Mouse (Mus musculus) liver, adult (tissue): ENCODE results near the gene Hes2.

Experiments
- GATA4 ChIP-seq: IDR thresholded peaks from 2 replicates; pipeline ENCODE4 v1.6.1; 2014; ENCODE audit warnings: mild to moderate bottlenecking, low read length; ENCODE audit not compliant: insufficient replicate concordance

Hes2 gene

DNA sequence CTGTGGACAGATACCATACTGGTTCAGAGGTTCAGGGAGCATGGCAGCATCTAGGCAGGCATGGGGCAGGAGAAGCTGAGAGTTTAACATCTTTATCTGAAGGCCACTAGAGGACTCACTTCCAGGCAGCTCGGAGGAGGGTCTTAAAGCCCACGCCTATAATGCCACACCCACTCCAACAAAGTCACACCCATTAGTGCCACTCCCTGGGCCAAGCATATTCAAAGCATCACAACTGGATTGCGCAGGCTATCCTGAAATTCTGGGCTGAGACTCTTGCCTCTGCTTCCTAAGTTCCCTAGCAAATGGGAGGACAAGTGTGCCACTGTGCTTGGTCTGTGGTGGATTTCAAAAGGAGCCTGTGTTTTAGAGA is 26.5 kb downstream of the Hes2 start:
- no peak for TF ChIP-seq GATA4

DNA sequence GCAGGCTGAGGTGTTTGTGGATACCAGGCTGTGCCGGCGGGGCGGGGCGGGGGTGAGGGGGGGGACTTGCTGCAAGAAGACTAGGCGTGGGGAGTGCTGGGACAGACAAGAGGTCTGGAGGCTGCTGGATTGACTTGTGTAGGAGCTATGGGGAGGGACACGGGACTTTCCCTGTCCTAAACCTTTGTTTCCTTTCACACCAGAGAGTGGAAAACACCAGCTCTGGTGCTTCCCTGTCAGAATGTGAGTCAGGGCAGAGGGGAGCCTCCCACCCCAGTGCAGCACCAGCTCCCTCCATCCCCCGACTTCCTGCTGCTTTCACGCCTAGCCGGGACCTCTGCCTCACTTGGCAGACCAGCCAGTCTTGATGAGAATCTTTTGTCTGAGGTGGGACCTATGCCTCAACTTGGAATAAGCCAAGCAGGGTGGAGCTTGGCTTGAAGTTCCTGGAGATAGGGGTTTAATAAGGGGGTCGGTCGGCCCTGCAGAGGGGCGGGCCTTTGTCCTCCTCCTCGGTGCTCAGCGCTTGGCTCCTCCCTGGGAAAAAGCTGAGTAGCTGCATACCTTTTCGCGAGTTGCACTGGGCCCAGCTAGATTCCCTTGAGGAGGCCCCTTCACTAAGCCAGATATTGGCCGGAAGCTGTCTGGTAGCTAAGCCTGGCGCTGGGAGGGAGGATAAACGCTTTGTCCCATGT is 27.0 kb downstream of the Hes2 start:
- TF ChIP-seq GATA4 = no peak

DNA sequence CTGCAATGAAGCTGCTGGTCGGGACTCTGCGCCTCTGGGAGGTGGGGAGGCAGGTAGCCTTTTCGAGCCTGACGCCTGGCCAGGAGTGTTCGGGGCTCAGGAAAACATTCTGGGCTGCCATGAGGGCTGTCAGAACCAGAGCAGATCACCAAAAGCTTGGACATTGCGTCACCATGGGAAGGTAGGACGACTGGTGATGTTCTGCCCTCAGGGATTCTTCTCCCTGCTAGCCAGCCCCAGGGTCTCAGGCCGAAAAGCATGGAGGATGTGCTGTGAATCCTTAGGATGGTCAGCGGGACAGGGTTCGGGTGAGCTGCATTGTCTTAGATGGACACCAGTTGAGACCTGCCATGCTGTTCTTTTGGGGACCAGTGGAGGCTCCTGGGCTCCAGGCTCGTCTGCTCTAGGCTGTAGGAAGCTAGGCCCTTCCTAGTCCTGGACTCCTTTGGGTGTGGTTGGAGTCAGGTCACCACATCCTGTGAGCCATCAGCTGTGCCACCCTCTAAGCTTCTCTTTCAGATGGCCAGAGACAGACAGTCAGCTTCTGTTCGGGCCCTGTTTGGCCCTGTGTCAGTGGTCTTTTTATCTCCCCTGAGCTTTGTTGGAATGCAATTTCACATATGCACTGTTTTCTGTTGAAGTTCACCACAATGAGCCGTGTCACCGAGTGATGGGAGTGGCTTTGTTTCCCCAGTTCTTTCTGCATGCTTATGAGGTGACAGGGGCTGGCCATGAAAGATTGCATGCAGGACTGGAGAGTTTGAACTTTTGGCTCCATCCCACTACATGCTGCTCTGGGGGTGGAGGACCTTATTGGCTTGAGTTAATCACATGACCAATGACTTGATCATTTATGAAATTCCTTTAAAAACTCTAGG is 27.8 kb downstream of the Hes2 start:
- TF ChIP-seq GATA4 = no peak

DNA sequence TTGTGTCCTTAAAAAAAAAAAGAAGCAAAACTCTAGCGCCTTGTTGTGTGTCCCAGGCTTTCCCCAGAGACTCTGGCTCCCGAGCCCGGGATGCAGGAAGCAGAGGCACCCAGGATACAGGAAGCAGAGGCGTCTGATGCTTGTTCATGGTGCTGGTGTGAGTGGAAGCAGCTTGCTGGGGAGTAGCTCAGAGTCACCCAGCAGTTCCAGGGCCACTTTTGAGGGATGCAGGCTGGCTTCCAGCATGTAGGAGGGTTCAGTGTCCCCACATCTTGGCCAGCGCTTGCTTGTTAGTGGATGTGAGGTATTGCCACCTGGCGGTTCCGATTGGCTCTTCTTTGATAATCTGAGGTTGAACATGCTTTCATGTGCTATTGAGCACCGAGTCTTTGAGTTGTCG is 28.5 kb downstream of the Hes2 start:
- TF ChIP-seq GATA4 = no peak

DNA sequence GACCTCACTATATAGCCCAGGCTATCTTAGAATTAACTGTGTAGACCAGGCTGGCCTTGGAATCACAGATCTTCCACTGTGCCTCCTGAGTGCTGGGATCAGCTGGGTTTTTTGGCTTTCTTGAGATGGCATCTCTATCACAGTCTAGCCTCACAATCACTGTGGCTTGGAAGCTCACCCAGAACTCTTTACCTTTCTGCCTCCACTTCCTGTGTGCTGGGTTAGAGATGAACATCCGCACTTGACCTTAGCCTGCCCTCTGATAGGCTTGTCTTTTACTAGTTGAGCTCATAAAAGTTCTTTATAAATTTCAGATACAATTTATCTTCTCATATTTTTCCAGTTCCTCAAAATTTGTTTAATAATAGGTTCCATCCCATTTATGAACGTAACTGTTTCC is 30.0 kb downstream of the Hes2 start:
- TF ChIP-seq GATA4 = no peak

GRCm38 (mm10) chr4:152189071-152189470 is 30.4 kb downstream of the Hes2 start:
- TF ChIP-seq GATA4 = no peak

- no peak for TF ChIP-seq GATA4
Measured at GRCm38 (mm10) chr4:152189691-152190090, 31.0 kb downstream of the Hes2 start.

DNA sequence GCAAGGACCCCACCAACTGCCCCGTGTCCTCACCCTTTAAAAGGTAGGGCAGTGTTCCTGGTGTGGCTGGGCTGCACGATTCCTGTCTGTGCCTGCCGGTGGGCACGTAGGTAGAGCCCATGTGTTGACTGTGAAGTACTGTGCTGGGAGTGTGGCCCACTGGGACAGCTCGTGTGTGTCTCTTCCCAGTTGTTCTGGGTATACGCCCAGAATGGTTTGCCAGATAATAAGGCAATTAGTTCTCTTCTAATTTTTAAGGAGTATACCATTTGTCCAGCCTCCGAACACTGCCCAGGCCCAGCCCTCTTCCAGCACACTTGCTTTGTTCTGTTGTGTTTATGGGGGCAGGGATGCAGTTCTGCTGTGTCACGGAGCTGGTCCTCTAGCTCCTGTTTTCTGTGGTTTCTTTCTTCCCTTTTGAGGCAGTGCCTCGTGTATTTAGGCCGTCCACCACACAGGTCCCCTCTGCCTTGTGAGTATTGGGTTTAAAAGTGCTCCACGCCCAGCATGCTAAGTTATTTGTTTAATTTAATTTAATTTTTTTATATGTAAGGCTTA is 31.5 kb downstream of the Hes2 start:
- no peak for TF ChIP-seq GATA4

- no peak for TF ChIP-seq GATA4
Measured at GRCm38 (mm10) chr4:152190701-152191100, 32.0 kb downstream of the Hes2 start.

DNA sequence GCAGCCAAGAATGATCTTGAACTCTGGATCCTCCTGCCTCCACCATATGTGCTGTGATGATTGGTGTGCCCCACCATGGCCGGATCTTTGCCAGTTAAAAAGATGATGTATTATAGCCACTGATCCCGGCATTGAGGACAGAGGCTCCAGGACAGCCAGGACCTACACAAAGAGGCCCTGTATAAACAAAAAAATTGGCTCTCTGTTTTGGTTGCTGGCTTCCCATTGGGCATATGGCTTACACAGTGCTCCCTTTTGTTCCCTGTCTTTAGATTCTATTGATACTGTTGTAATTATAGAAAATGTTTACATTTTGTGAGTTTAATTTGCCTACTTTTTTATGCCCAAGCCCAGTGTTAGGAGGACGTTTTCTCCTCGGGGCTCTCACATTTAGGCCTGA is 33.9 kb downstream of the Hes2 start:
- TF ChIP-seq GATA4 = no peak

DNA sequence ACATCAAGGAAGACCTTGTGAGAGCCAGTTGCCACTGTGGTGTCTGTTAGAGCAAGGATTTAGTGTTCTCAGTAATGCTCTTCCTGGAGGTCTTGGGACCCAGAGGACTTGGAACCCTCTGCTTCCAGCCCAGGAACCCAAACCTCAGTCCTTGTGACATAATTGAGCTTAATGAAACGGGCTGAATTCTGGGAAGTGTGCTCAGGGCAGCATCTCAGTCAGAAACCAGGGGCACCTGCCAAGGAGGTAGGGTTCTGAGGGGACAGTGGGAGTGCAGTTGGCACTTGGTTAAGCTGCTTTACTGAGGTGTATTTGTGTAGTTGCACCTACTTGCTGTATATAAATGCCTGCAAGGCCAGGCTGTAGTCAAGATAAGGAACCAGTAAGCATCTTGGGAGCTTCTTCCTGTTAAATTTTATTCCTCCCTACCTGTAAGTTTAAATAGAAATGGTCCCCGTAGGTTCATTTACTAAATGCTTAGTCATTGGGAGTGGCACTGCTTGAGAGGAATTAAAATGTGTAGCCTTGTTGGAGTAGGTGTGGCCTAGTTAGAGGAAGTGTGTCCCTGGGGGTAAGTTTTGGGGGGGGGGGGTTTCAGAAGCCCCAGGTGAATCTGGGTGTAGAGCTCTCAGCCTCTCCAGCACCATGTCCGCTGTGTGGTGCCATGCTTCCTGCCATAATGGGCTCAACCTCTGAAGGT is 36.0 kb downstream of the Hes2 start:
- TF ChIP-seq GATA4 = no peak

DNA sequence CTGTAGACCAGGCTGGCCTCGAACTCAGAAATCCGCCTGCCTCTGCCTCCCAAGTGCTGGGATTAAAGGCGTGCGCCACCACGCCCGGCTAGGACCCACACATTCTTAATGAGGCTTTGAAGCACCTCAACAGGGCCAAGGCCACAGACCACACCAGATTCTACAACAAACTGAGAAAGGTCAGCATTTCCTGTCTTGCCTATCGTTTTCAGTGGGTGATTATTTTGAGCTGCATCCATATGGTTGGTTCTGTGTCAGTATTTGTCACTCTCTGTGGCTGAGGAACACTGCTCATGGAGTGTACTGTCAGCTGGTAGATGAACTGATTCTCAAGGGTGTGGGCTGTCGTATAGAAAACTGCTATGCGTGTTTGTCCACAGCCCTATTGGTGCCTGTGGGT is 37.6 kb downstream of the Hes2 start:
- TF ChIP-seq GATA4 = no peak

DNA sequence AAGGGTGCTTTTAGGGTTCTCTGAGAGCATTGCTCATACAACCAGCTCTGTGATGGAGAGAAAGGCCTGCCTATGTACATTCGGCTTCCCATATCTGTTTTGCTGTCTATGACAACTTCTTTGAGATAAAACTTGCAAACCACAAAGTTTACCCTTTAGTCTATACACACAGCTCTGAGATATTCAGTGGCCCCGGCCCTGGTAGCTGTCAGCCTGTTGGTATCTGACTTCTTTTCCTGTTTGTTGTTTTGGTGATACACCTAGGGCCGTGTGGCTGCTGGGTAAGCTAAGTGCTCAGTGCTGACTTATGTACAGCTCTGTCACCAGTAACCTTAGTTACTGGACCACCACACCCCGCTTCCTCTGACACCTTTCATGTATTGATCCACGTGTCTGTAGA is 38.9 kb downstream of the Hes2 start:
- TF ChIP-seq GATA4 = no peak

- TF ChIP-seq GATA4 = no peak
Measured at GRCm38 (mm10) chr4:152199617-152200016, 41.0 kb downstream of the Hes2 start.

GRCm38 (mm10) chr4:152201492-152201891 is 42.8 kb downstream of the Hes2 start:
- no peak for TF ChIP-seq GATA4

DNA sequence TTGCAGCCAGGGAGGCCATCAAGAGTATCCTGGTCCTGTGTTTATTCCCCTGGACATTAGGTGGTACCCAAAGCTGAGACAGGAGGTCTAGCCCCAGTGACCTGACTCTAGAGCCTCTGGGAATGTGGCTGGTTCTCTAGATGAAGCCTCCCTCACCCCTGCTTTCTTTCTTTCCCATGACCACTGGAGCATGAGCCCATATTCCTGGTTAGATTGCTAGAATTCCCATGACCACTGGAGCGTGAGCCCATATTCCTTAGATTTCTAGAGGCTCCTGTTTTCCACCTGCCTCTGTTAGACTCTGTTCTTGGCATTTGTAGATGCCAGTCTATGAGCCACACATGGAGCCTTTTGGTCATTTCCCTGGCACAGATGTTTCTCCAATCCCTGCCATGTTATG is 43.8 kb downstream of the Hes2 start:
- no peak for TF ChIP-seq GATA4

DNA sequence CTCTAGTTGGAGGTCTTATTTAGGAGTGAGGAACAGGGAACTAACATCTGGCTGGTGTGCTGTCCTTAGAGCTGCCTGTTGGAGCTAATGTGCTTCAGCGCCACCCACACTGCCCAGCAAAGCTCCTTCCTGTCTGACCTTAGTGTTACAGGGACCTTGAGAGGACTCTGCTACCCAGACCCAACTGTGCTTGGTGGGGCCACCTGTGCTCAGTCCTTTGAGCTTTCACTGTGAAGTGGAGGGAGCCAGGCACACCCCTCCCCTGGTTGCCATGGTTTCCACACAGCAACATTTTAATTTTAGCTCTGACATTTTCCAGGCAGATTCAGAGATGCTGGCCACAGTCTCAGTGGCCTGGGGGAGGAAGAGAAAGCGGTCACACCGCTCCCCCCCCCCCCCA is 44.2 kb downstream of the Hes2 start:
- no peak for TF ChIP-seq GATA4
